Mouse (Mus musculus) midbrain, embryonic 13.5 days (tissue): ENCODE measurements around the gene Scube1. TPM values are rescaled to one million over a fixed set of nuclear protein-coding genes. Genes with fewer than 3 reads are reported as not detected.

Source experiments
- ATAC-seq: fragments of 200-750 bp; cut with Nextera tagmentation; 2 replicates; pipeline ENCODE4 v1.8.0; 2017; ENCODE audit warnings: mild to moderate bottlenecking, moderate TSS enrichment, moderate library complexity
- H3K27ac ChIP-seq: fragments of 300-500 bp; sonication (generic); 2 replicates; pipeline ENCODE4 v1.5.1; 2015; ENCODE audit warnings: inconsistent platforms, mild to moderate bottlenecking, moderate library complexity
- H3K27me3 ChIP-seq: fragments of 300-500 bp; sonication (generic); 2 replicates; pipeline ENCODE4 v1.6.1; 2015; ENCODE audit warnings: mild to moderate bottlenecking, inconsistent platforms
- H3K36me3 ChIP-seq: fragments of 300-500 bp; sonication (generic); 2 replicates; pipeline ENCODE4 v1.6.1; 2015; ENCODE audit warnings: mild to moderate bottlenecking, inconsistent platforms
- H3K4me1 ChIP-seq: fragments of 300-500 bp; sonication (generic); replicated peaks from 2 replicates; pipeline ENCODE4 v1.6.1; 2015; ENCODE audit warnings: inconsistent platforms
- H3K4me2 ChIP-seq: fragments of 300-500 bp; sonication (generic); replicated peaks from 2 replicates; pipeline ENCODE4 v1.6.1; 2015; ENCODE audit warnings: moderate library complexity, mild to moderate bottlenecking, inconsistent platforms
- H3K4me3 ChIP-seq: fragments of 300-500 bp; sonication (generic); replicated peaks from 2 replicates; pipeline ENCODE4 v1.5.1; 2015; ENCODE audit warnings: mild to moderate bottlenecking, inconsistent platforms
- H3K9ac ChIP-seq: fragments of 300-500 bp; sonication (generic); replicated peaks from 2 replicates; pipeline ENCODE4 v1.6.1; 2015; ENCODE audit warnings: mild to moderate bottlenecking, inconsistent platforms
- H3K9me3 ChIP-seq: fragments of 300-500 bp; sonication (generic); 2 replicates; pipeline ENCODE4 v1.6.1; 2016; ENCODE audit warnings: mild to moderate bottlenecking, inconsistent platforms
- WGBS: fragments of 180-500 bp; shearing (Covaris S2); methylation state at CpG from one replicate; pipeline ENCODE4 v1.1.7; 2015; 5-methylcytosine and 5-hydroxymethylcytosine counted together
- polyA plus RNA-seq: library from polyadenylated mRNA; unstranded; fragments of >200 nt; fragmentation: Nextera tagmentation; extraction: Ambion mirVana; gene quantifications from 2 replicates; pipeline ENCODE4 v1.2.1, GENCODE M21; 2015

The Scube1 gene
- polyA plus RNA-seq, 1 experiment from 2014 or later, result 16.7 TPM

- no peaks in the 10 kb centered on the region for H3K27me3 ChIP-seq
- no peak for ATAC-seq
- 93% methylated on average over 5 of the region's 5 CpGs for WGBS
Measured at GRCm38 (mm10) chr15:83571636-83572035, 153.2 kb downstream of the Scube1 start.

GRCm38 (mm10) chr15:83570641-83571040 is 154.2 kb downstream of the Scube1 start:
- no peaks in the 10 kb centered on the region for H3K4me1 ChIP-seq
- no peaks in the 10 kb centered on the region for H3K27me3 ChIP-seq
- no peak overlapping the region for H3K4me3 ChIP-seq
- ATAC-seq, result no peak
- H3K4me2 ChIP-seq, result no peak overlapping the region
- WGBS, result 68% methylated on average over 2 of the region's 2 CpGs
- H3K9me3 ChIP-seq, result no peaks in the 10 kb centered on the region
- H3K9ac ChIP-seq, result no peak overlapping the region
- peaks cover 14% of the 10 kb centered on the region for H3K36me3 ChIP-seq
- no peak overlapping the region for H3K27ac ChIP-seq

More at GRCm38 (mm10) chr15:83571636-83572035, 153.2 kb downstream of the Scube1 start:
- H3K4me1 ChIP-seq, result no peaks in the 10 kb centered on the region
- no peak overlapping the region for H3K9ac ChIP-seq
- peaks cover 24% of the 10 kb centered on the region for H3K36me3 ChIP-seq
- H3K9me3 ChIP-seq, result no peaks in the 10 kb centered on the region
- no peak overlapping the region for H3K4me2 ChIP-seq
- H3K27ac ChIP-seq, result no peak overlapping the region
- no peak overlapping the region for H3K4me3 ChIP-seq

GRCm38 (mm10) chr15:83569682-83570081 is 155.1 kb downstream of the Scube1 start:
- Histone ChIP-seq H3K27ac (no peak overlapping the region), H3K36me3 (peaks cover 4% of the 10 kb centered on the region), H3K9me3 (no peaks in the 10 kb centered on the region), H3K27me3 (peaks cover 8% of the 10 kb centered on the region; the same call in 1 of the 2 replicates), H3K9ac (no peak overlapping the region), H3K4me1 (no peaks in the 10 kb centered on the region), H3K4me2 (no peak overlapping the region), H3K4me3 (no peak overlapping the region)
- 57% methylated on average over 11 of the region's 11 CpGs for WGBS
- ATAC-seq, result no peak

- peaks cover 18% of the 10 kb centered on the region; the same call in 1 of the 2 replicates for H3K27me3 ChIP-seq
- no peak overlapping the region for H3K9ac ChIP-seq
- H3K4me1 ChIP-seq, result peaks cover 11% of the 10 kb centered on the region
- no peak overlapping the region for H3K27ac ChIP-seq
- H3K4me3 ChIP-seq, result no peak overlapping the region
- H3K9me3 ChIP-seq, result no peaks in the 10 kb centered on the region
- WGBS, result 91% methylated on average over 5 of the region's 5 CpGs
- H3K36me3 ChIP-seq, result no peaks in the 10 kb centered on the region
- H3K4me2 ChIP-seq, result no peak overlapping the region
- ATAC-seq, result no peak
Measured at GRCm38 (mm10) chr15:83568544-83568943, 156.3 kb downstream of the Scube1 start.

- Histone ChIP-seq H3K9ac (no peak overlapping the region), H3K36me3 (no peaks in the 10 kb centered on the region), H3K27ac (no peak overlapping the region), H3K4me3 (no peak overlapping the region), H3K4me1 (peaks cover 19% of the 10 kb centered on the region), H3K9me3 (no peaks in the 10 kb centered on the region), H3K27me3 (peaks cover 26% of the 10 kb centered on the region), H3K4me2 (no peak overlapping the region)
- no peak for ATAC-seq
- WGBS, result 86% methylated on average over 3 of the region's 3 CpGs
Measured at GRCm38 (mm10) chr15:83567728-83568127, 157.1 kb downstream of the Scube1 start.

GRCm38 (mm10) chr15:83566006-83566405 is 158.8 kb downstream of the Scube1 start:
- Histone ChIP-seq H3K4me1 (peaks cover 21% of the 10 kb centered on the region), H3K27me3 (peaks cover 34% of the 10 kb centered on the region), H3K9ac (no peak overlapping the region), H3K4me2 (no peak overlapping the region), H3K4me3 (no peak overlapping the region), H3K36me3 (no peaks in the 10 kb centered on the region), H3K9me3 (no peaks in the 10 kb centered on the region), H3K27ac (no peak overlapping the region)
- WGBS, result 76% methylated on average over 5 of the region's 5 CpGs
- no peak for ATAC-seq

GRCm38 (mm10) chr15:83565434-83565833 is 159.4 kb downstream of the Scube1 start:
- 88% methylated on average over 3 of the region's 3 CpGs for WGBS
- Histone ChIP-seq H3K27me3 (peaks cover 34% of the 10 kb centered on the region), H3K4me3 (no peak overlapping the region), H3K4me1 (peaks cover 21% of the 10 kb centered on the region), H3K27ac (no peak overlapping the region), H3K9ac (no peak overlapping the region), H3K9me3 (no peaks in the 10 kb centered on the region), H3K4me2 (no peak overlapping the region), H3K36me3 (no peaks in the 10 kb centered on the region)
- ATAC-seq, result no peak

GRCm38 (mm10) chr15:83563857-83564651 is 160.8 kb downstream of the Scube1 start:
- H3K36me3 ChIP-seq, result no peaks in the 10 kb centered on the region
- H3K4me2 ChIP-seq, result peak overlapping the region; percentile 73
- peak overlapping the region; percentile 54 for H3K9ac ChIP-seq
- H3K27me3 ChIP-seq, result peaks cover 34% of the 10 kb centered on the region
- H3K4me1 ChIP-seq, result peaks cover 21% of the 10 kb centered on the region
- WGBS, result 2% methylated on average over 27 of the region's 27 CpGs
- peak overlapping the region; percentile 37 for H3K4me3 ChIP-seq
- H3K9me3 ChIP-seq, result no peaks in the 10 kb centered on the region
- H3K27ac ChIP-seq, result no peak overlapping the region
- peak; percentile 40 for ATAC-seq

GRCm38 (mm10) chr15:83563327-83563856 is 161.4 kb downstream of the Scube1 start, which contains the start of the genes Tspo and Mcat:
TSS of gene Tspo (plus strand) at chr15:83563592.
TSS of gene Mcat (minus strand) at chr15:83563787.
- H3K9me3 ChIP-seq, result no peaks in the 10 kb centered on the region
- WGBS, result under 1% methylated on average over 27 of the region's 28 CpGs
- peaks cover 34% of the 10 kb centered on the region for H3K27me3 ChIP-seq
- H3K27ac ChIP-seq, result no peak within 1 kb of the TSS
- H3K36me3 ChIP-seq, result no peaks in the 10 kb centered on the region
- H3K4me2 ChIP-seq, result peak within 1 kb of the TSS; percentile 73
- H3K4me1 ChIP-seq, result peaks cover 21% of the 10 kb centered on the region
- peak; percentile 60; the same call in 1 of the 2 replicates for ATAC-seq
- peak within 1 kb of the TSS; percentile 54 for H3K9ac ChIP-seq
- H3K4me3 ChIP-seq, result peak within 1 kb of the TSS; percentile 37

- Histone ChIP-seq H3K4me1 (peaks cover 21% of the 10 kb centered on the region), H3K27ac (no peak overlapping the region), H3K9me3 (no peaks in the 10 kb centered on the region), H3K36me3 (no peaks in the 10 kb centered on the region), H3K4me2 (peak overlapping the region; percentile 73), H3K27me3 (peaks cover 34% of the 10 kb centered on the region), H3K4me3 (no peak overlapping the region; the same call in 1 of the 2 replicates), H3K9ac (no peak overlapping the region)
- peak; percentile 43; the same call in 1 of the 2 replicates for ATAC-seq
- WGBS, result 30% methylated on average over 15 of the region's 15 CpGs
Measured at GRCm38 (mm10) chr15:83562626-83563270, 162.1 kb downstream of the Scube1 start.

GRCm38 (mm10) chr15:83560941-83561477 is 163.8 kb downstream of the Scube1 start:
- Histone ChIP-seq H3K9me3 (no peaks in the 10 kb centered on the region), H3K27ac (no peak overlapping the region), H3K4me3 (no peak overlapping the region), H3K36me3 (no peaks in the 10 kb centered on the region), H3K9ac (no peak overlapping the region), H3K4me2 (no peak overlapping the region), H3K4me1 (peaks cover 23% of the 10 kb centered on the region), H3K27me3 (peaks cover 34% of the 10 kb centered on the region)
- whole genome bisulfite sequencing, result 58% methylated on average over 5 of the region's 5 CpGs
- ATAC-seq, result no peak
